Mouse (Mus musculus) limb, embryonic 11.5 days (tissue): Measurements from ENCODE around the gene 4930402F06Rik. TPM values are rescaled to one million over a fixed set of nuclear protein-coding genes. Genes with fewer than 3 reads are reported as not detected.

ENCODE experiments used
- ATAC-seq: fragments of 200-750 bp; cut with Nextera tagmentation; 2 replicates; pipeline ENCODE4 v1.8.0; 2017; ENCODE audit warnings: low read depth; ENCODE audit not compliant: insufficient number of reproducible peaks, low FRiP score, low TSS enrichment
- DNase-seq: peaks from one replicate; pipeline ENCODE4 v3.0.0-alpha.2; 2015; ENCODE audit warnings: low spot score
- H3K27ac ChIP-seq: fragments of 300-500 bp; sonication (generic); replicated peaks from 2 replicates; pipeline ENCODE4 v1.5.1; 2014; ENCODE audit warnings: low read depth, mild to moderate bottlenecking, low read length
- H3K27me3 ChIP-seq: fragments of 300-500 bp; sonication (generic); 2 replicates; pipeline ENCODE4 v1.6.1; 2014; ENCODE audit warnings: mild to moderate bottlenecking, low read length, mixed read lengths; ENCODE audit not compliant: control insufficient read depth, insufficient read depth
- H3K36me3 ChIP-seq: fragments of 300-500 bp; sonication (generic); 2 replicates; pipeline ENCODE4 v1.6.1; 2014; ENCODE audit warnings: mild to moderate bottlenecking, low read length, moderate library complexity, mixed read lengths; ENCODE audit not compliant: control insufficient read depth, insufficient read depth
- H3K4me1 ChIP-seq: fragments of 300-500 bp; sonication (generic); 2 replicates; pipeline ENCODE4 v1.6.1; 2014; ENCODE audit warnings: low read length, mixed read lengths; ENCODE audit not compliant: control insufficient read depth, insufficient read depth
- H3K4me2 ChIP-seq: fragments of 300-500 bp; sonication (generic); 2 replicates; pipeline ENCODE4 v1.6.1; 2014; ENCODE audit warnings: low read depth, mild to moderate bottlenecking, moderate library complexity; ENCODE audit not compliant: severe bottlenecking
- H3K4me3 ChIP-seq: fragments of 300-500 bp; sonication (generic); 2 replicates; pipeline ENCODE4 v1.5.1; 2014; ENCODE audit warnings: low read depth, low read length
- H3K9ac ChIP-seq: fragments of 300-500 bp; sonication (generic); 2 replicates; pipeline ENCODE4 v1.6.1; 2014; ENCODE audit warnings: mild to moderate bottlenecking, low read length
- H3K9me3 ChIP-seq: fragments of 300-500 bp; sonication (generic); 2 replicates; pipeline ENCODE4 v1.6.1; 2016; ENCODE audit warnings: low read length; ENCODE audit not compliant: control insufficient read depth
- WGBS: fragments of 180-500 bp; shearing (Covaris S2); extraction: QIAGEN DNeasy Blood & Tissue Kit; methylation state at CpG from one replicate; pipeline ENCODE4 v1.1.7; 2014; 5-methylcytosine and 5-hydroxymethylcytosine counted together
- polyA plus RNA-seq: library from polyadenylated mRNA; unstranded; fragments of >200 nt; fragmentation: Nextera tagmentation; extraction: Ambion mirVana; gene quantifications from 2 replicates; pipeline ENCODE4 v1.2.1, GENCODE M21; 2014

4930402F06Rik gene
- polyA plus RNA-seq, 1 experiment from 2014 or later, result not detected

GRCm38 (mm10) chr2:35333670-35334069 is 63.3 kb downstream of the 4930402F06Rik start:
- Histone ChIP-seq H3K4me3 (no peak overlapping the region), H3K27me3 (peaks cover 4% of the 10 kb centered on the region; the same call in 1 of the 2 replicates), H3K4me1 (peaks cover 3% of the 10 kb centered on the region; the same call in 1 of the 2 replicates), H3K9ac (no peak overlapping the region), H3K27ac (no peak overlapping the region), H3K36me3 (no peaks in the 10 kb centered on the region), H3K4me2 (no peak overlapping the region), H3K9me3 (no peaks in the 10 kb centered on the region)
- DNase-seq (no peak), ATAC-seq (no peak)

DNA sequence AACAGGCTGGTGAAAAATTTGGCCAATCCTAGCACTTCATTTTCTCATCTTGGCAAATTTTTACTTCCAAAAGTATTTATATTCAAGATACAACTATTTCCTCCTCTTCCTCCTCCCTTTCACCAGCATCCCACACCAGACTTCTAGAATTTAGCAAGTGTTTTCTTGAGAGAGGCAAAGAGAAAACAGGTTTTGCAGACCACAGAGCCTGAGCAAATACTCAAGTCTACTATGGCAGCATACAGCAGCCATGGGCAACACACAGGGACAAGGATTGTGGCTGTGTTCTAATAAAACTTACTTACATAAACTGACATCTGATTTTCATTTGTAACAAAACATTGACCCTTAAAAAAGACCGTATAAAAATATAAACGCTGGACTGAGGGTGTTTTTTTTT is 65.8 kb downstream of the 4930402F06Rik start:
- 55% methylated on average over 2 of the region's 2 CpGs for WGBS
- H3K9me3 ChIP-seq, result no peaks in the 10 kb centered on the region
- DNase-seq, result no peak
- H3K27me3 ChIP-seq, result peaks cover 4% of the 10 kb centered on the region; the same call in 1 of the 2 replicates
- no peak overlapping the region for H3K4me3 ChIP-seq
- no peak overlapping the region for H3K27ac ChIP-seq
- ATAC-seq, result no peak
- H3K36me3 ChIP-seq, result no peaks in the 10 kb centered on the region
- H3K4me1 ChIP-seq, result no peaks in the 10 kb centered on the region
- no peak overlapping the region for H3K4me2 ChIP-seq
- no peak overlapping the region for H3K9ac ChIP-seq

DNA sequence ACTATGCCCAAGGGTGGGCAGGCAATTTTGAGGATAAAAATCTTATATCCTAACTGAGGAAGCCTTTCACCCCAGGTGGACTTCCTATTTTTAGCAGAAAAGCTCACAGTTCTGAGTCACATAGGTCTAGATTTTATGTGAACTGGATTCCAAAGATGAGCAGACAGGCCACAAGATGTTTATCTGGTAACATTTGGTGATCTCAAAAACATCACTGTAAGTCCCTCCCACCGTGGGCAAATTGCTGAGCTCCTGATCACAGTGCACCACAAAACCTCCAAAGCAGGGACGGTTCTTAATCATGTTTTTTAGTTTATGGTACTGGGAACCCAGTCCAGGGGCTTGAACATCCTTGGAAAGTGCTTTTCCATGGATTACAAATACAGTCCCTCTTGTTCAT is 67.9 kb downstream of the 4930402F06Rik start:
- no peak overlapping the region for H3K27ac ChIP-seq
- no peaks in the 10 kb centered on the region for H3K4me1 ChIP-seq
- no peak overlapping the region for H3K9ac ChIP-seq
- no peak overlapping the region for H3K4me2 ChIP-seq
- 83% methylated on average over 2 of the region's 2 CpGs for WGBS
- no peaks in the 10 kb centered on the region for H3K27me3 ChIP-seq
- no peak for DNase-seq
- no peak for ATAC-seq
- H3K36me3 ChIP-seq, result no peaks in the 10 kb centered on the region
- no peak overlapping the region for H3K4me3 ChIP-seq
- H3K9me3 ChIP-seq, result no peaks in the 10 kb centered on the region

GRCm38 (mm10) chr2:35328064-35328792 is 68.7 kb downstream of the 4930402F06Rik start:
- 48% methylated on average over 11 of the region's 11 CpGs for WGBS
- ATAC-seq (no peak), DNase-seq (no peak)
- no peak overlapping the region for H3K4me2 ChIP-seq
- no peak overlapping the region for H3K4me3 ChIP-seq
- no peaks in the 10 kb centered on the region for H3K4me1 ChIP-seq
- no peak overlapping the region for H3K9ac ChIP-seq
- H3K36me3 ChIP-seq, result no peaks in the 10 kb centered on the region
- no peak overlapping the region for H3K27ac ChIP-seq
- no peaks in the 10 kb centered on the region for H3K27me3 ChIP-seq
- no peaks in the 10 kb centered on the region for H3K9me3 ChIP-seq

GRCm38 (mm10) chr2:35327583-35327982 is 69.4 kb downstream of the 4930402F06Rik start:
- no peak overlapping the region for H3K27ac ChIP-seq
- H3K4me3 ChIP-seq, result no peak overlapping the region
- ATAC-seq, result no peak
- no peaks in the 10 kb centered on the region for H3K4me1 ChIP-seq
- WGBS, result 77% methylated on average over 10 of the region's 10 CpGs
- H3K9ac ChIP-seq, result no peak overlapping the region
- H3K36me3 ChIP-seq, result no peaks in the 10 kb centered on the region
- H3K9me3 ChIP-seq, result no peaks in the 10 kb centered on the region
- no peaks in the 10 kb centered on the region for H3K27me3 ChIP-seq
- no peak for DNase-seq
- H3K4me2 ChIP-seq, result no peak overlapping the region

DNA sequence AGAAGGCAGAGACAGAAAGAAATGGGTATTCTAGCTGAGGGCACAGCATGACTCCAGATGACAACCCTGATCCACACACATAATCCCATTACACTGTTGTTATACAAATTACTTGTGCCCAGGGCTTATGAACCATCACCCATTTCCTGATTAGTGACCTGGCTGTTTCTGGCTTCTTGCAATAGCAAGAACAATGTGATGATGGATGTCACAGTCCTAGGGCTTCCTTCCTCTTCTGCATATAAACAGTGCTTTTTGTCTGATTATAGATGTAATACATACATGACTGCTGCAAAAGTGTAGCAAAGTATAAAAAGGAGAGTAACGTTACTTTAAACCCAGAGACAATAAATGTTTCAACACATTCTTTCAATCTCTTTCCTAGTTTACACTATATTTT is 70.0 kb downstream of the 4930402F06Rik start:
- H3K4me2 ChIP-seq, result no peak overlapping the region
- no peak overlapping the region for H3K27ac ChIP-seq
- H3K4me1 ChIP-seq, result no peaks in the 10 kb centered on the region
- H3K9ac ChIP-seq, result no peak overlapping the region
- H3K27me3 ChIP-seq, result no peaks in the 10 kb centered on the region
- no peak for ATAC-seq
- no peaks in the 10 kb centered on the region for H3K9me3 ChIP-seq
- no peak for DNase-seq
- 80% methylated on average over 1 of the region's 1 CpGs for WGBS
- H3K36me3 ChIP-seq, result no peaks in the 10 kb centered on the region
- no peak overlapping the region for H3K4me3 ChIP-seq

GRCm38 (mm10) chr2:35325930-35326329 is 71.0 kb downstream of the 4930402F06Rik start:
- Histone ChIP-seq H3K4me2 (no peak overlapping the region), H3K4me1 (no peaks in the 10 kb centered on the region)
- no peak for ATAC-seq

More at GRCm38 (mm10) chr2:35325930-35326329, 71.0 kb downstream of the 4930402F06Rik start:
- H3K9ac ChIP-seq, result no peak overlapping the region
- no peaks in the 10 kb centered on the region for H3K9me3 ChIP-seq
- no peak overlapping the region for H3K4me3 ChIP-seq
- H3K27me3 ChIP-seq, result no peaks in the 10 kb centered on the region
- H3K27ac ChIP-seq, result no peak overlapping the region
- no peaks in the 10 kb centered on the region for H3K36me3 ChIP-seq
- no peak for DNase-seq
- WGBS, result 64% methylated on average over 10 of the region's 10 CpGs
